Mouse (Mus musculus) cerebellum, adult 8-10 months (tissue): ENCODE data around the gene Anp32e.
"Not testable (repeated sequence)": the region's sequence is repeated elsewhere in the genome, so short reads cannot be mapped to it uniquely, and the experiment has no call there.

Experiments used
- DNase-seq: peaks from one replicate; pipeline ENCODE4 v3.0.0; 2022

Gene Anp32e

DNA sequence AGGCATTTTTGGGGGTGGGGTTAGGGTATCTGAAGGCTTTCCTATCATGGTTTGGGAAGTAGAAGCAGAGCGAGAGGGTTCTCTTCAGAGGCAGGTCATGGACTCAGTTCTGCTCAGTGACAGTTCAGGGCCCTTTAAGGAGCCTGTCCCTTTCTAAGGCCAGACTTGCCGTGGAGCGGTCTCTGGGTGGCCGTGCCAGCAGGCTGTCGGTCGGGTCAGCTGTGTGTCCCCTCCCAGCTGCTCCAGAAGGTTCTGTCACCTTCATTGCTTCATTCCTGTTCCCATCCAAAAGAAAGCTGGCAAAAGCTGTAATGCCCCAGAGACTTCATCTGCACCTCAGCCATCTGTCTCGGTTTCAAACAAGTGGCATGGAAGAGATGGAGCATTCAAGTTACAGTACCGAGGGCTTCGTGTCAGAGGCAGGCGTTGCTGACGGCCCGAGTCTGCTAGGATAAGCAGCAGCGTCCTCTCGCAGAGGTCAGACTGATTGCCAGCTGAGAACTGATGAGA lies 16.7 kb downstream of the Anp32e start:
- DNase-seq = no peak

DNA sequence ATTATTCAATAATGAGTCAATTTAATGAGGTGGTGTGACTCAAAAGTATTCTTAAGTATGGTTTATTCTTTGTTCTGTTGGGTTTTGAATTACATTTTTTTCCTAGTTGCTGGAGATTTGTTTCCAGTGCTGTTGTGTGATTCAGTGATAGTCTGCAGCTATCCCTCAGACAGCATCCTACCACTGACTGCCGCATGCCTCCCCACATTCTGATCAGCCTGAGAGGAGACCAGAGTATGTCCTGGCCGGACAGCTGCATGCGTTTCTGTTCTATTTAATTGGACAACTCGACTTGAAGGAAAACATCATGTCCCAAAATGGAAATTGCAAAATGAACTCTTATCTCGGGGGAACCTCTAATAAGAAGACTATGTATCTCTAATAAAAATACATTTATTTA lies 19.3 kb downstream of the Anp32e start:
- DNase-seq = no peak

- DNase-seq = peak; percentile 93
These were observed 21.9 kb downstream of the Anp32e start for GRCm38 (mm10) chr3:95950763-95951551.

- DNase-seq = not testable (repeated sequence)
These were observed 22.5 kb downstream of the Anp32e start for GRCm38 (mm10) chr3:95951566-95951965.

- no peak for DNase-seq
These were observed 24.0 kb downstream of the Anp32e start for GRCm38 (mm10) chr3:95953023-95953422.

GRCm38 (mm10) chr3:95953522-95953921 lies 24.5 kb downstream of the Anp32e start:
- DNase-seq = no peak

DNA sequence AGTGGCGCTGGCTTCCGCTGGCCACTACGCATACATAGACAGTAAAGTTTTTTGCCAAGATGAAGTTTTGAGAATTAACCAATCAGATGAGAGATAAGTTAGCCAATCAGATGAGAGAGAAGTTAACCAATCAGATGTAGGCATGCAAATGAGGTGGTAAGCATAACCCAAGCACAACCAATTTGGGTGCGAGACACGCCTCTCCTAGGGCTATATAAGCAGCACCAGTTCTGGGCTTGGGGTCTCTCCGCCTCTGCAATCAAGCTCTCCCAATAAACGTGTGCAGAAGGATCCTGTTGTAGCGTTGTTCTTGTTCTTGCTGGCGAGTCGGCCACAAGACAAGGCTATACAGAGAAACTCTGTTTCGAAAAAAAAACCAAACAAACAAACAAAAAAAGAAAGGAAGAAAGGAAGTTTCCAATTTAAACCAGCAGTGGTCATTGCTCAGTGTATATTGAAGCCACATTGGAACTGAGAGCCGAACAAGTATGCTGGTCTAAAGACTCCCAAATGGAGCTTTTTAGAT lies 25.7 kb downstream of the Anp32e start:
- not testable (repeated sequence) for DNase-seq

- no peak for DNase-seq
These were observed 26.3 kb downstream of the Anp32e start for GRCm38 (mm10) chr3:95955318-95955717.

DNA sequence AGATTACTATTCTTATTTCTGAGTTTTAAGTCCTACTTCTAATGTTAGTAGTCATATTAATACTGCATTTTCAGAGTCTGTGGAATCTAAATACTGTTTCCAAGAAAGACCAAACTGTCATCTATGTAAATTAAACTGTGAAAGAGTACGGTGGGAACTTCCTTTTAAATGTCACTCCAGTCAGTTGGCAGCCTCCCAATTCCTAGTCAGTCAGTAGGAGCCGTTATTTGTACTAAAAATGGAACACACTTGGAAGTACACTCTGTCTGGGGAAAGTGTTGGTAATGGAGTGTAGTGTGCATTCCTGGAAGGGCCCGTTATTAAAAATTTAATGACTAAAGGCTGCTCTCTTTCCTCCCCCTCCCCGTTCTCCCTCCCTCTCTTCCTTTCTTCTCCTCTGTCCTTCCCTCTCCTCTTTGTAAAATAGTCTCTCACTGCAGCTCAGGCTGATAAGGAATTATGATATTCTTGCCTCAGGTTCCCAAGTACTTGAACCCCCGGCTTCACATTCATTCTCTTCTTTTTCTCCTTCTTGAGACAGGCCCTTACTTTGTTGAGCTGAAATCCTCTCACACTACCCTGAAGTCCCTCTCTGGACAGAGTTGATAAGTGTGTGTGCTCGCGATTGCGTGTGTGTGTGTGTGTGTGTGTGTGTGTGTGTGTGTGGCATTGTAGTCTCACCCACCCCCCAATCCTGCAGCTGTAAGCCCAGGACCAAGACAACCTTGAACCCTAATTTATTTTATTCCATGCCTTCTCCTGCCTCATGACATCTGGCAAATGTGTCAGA lies 28.5 kb downstream of the Anp32e start:
- no peak for DNase-seq

DNA sequence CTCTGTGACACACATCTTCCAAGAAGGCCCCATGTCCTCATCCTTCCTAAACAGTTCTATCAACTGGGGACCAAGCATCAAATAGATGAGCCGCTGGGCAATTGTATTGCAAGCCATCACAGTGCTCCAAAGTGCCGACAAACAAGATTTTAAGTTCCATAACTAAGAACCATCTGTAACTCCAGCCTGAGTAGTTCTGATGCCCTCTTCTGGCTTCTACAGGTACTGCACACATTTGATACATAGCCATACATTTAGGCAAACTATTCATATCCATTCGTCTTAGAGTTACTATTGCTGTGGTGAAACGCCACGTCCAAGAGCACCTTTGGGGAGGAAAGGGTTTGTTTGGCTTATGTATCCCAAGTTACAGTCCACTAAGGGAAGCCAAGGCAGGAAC lies 30.0 kb downstream of the Anp32e start:
- DNase-seq = no peak

DNA sequence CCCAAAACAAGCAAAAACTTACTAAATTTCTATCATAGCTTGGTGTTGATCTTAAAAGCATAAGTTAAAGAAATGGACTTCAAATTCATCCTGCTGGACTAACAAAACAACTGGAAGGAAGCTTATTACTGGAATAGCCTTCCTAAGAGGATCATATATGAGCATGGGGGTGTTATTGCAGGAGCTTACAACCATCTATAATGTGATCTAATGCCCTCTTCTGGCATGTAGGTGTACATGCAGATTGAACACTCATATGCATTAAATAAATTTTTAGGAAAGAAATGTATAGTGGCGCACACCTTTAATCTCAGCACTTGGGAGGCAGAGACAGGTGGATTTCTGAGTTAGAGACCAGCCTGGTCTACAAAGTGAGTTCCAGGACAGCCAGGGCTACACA lies 30.8 kb downstream of the Anp32e start:
- no peak for DNase-seq

DNA sequence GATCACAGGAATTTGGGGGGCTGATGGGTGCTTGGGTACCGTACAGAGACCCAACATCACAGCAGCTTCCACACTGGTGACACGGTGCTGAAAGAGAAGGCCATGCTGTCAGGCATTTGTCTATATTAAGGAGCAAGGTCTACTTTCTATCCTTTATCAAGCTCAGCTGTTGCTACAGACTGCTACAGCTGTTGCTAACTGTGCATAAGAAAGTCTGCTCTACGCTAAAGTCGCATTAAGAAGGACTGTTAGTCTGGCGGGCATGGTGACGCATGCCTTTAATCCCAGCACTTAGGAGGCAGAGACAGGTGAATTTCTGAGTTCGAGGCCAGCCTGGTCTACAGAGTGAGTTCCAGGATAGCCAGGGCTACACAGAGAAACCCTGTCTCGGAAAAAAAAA lies 33.1 kb downstream of the Anp32e start:
- not testable (repeated sequence) for DNase-seq

GRCm38 (mm10) chr3:95963230-95963629 lies 34.2 kb downstream of the Anp32e start:
- no peak for DNase-seq

- no peak for DNase-seq
These were observed 34.6 kb downstream of the Anp32e start for GRCm38 (mm10) chr3:95963681-95964080.

DNA sequence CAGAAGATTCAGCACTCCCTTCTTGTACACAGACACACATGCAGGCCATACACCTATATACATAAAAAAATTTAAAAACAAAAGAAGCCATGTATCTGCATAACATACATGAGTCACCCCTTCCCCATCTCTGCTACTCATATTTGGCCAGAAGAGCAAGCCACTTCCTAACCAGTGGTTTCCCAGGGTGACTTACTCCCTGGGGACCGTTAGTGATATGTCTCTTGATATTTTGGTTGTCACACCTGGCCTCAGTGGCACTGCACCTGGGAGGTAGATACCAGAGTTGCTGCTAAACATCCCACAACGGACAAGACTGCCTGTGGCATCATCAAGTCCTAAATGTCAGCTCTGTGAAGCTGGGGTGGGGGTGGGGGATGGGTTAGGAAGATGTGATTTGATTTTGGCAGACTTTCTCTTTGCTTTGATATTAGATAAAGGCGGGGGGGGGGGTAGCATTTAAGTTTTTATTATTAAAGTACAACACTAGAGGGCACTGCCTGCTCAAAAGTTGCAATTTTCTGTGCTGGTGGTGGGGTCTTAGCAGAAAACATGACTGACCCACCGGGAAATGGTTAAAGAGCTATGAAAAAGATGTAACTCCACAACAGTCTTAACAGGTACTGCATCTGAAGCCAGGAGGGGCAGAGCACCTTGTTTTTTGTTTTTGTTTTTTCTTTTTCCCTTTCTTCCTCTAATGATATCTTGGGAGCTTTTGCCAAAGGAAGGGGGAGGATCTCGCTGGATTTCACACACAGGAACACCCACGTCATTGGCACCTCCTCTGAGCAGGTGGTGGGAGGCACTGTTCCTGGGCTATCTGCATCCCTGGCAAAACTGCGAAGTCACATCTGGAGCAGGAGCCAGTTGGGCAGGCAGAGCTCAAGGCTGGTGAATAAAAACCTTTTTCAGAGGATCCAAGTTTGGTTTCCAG lies 36.7 kb downstream of the Anp32e start:
- peak; percentile 65 for DNase-seq

DNA sequence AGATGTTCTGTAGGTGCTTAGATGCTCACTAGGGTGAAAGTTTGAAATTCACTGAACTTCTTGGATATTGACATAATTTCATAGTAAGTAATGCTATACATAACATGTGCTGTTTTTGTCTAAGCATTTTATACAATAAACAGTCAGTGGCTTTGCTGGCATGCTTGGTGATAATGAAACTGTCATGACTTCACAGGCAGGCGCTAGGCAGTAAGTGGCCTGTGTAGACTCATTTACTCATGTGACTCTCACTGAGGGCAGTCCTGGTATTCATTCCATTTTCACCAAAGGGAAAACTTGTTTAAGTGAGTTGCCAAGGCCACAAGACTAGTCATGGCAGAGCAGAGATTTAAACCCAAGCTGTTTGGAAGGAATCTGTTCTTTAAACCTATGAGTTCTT lies 40.2 kb downstream of the Anp32e start:
- no peak for DNase-seq

- DNase-seq = not testable (repeated sequence)
These were observed 41.6 kb downstream of the Anp32e start for GRCm38 (mm10) chr3:95970661-95971060.

- DNase-seq = no peak
These were observed 43.3 kb downstream of the Anp32e start for GRCm38 (mm10) chr3:95972251-95972872.

GRCm38 (mm10) chr3:95972873-95973634 lies 44.0 kb downstream of the Anp32e start:
- DNase-seq = no peak

GRCm38 (mm10) chr3:95977079-95977478 lies 48.0 kb downstream of the Anp32e start:
- no peak for DNase-seq

GRCm38 (mm10) chr3:95977587-95977986 lies 48.5 kb downstream of the Anp32e start:
- DNase-seq = not testable (repeated sequence)
